Mouse (Mus musculus) bone marrow macrophage, adult 2 months (primary cell): ENCODE data around the gene Spsb3.

Experiments used
- CTCF ChIP-seq: IDR thresholded peaks from 2 replicates; pipeline ENCODE4 v1.5.1; 2012; ENCODE audit warnings: low read depth, mild to moderate bottlenecking, low read length, moderate library complexity
- POLR2A ChIP-seq: IDR thresholded peaks from 2 replicates; pipeline ENCODE4 v1.6.1; 2012; ENCODE audit warnings: mild to moderate bottlenecking, low read depth, low read length, borderline replicate concordance

GRCm38 (mm10) chr17:24933163-24933562 is 46.7 kb downstream of the Spsb3 start:
- TF ChIP-seq CTCF (no peak), POLR2A (no peak)
